15 mouse cellular contexts compared by ENCODE assay signal in genomic region chr3:67284848-67285247, GRCm38 (mm10).
DNase-seq lines count a peak whose midpoint lies in the region; ATAC-seq lines count a peak whose summit lies in the region.
"Had no signal": no experiment of that assay in that cellular context is flagged by ENCODE, and none has a peak within 500 bp of the region (broad histone marks: within the 10 kb centered on the region; RNA-seq: fewer than 3 reads in every experiment).

No protein-coding gene starts in this region.

- H3K27me3 ChIP-seq in lung, embryonic 15.5 days = no peaks in the 10 kb centered on the region
- H3K27me3 ChIP-seq: embryonic facial prominence, embryonic 15.5 days; forebrain, embryonic 15.5 days; Patski had no signal

- ATAC-seq in lung, embryonic 15.5 days (ENCODE audit: borderline replicate concordance, extremely low read depth, low FRiP score, low TSS enrichment) = peak; percentile 52; the same call in 1 of the 2 replicates
- ATAC-seq: forebrain, embryonic 15.5 days; Patski had no signal

- H3K4me3 ChIP-seq in lung, embryonic 15.5 days = no peak overlapping the region
- H3K4me3 ChIP-seq: embryonic facial prominence, embryonic 15.5 days; forebrain, embryonic 15.5 days; gastrocnemius, adult 2 months; myocyte had no signal

- intact Hi-C loops in heart, postnatal 10 days (cut with DNase I) = no loop called here
- intact Hi-C loops in heart, postnatal 36 days (cut with DNase I) = no loop called here

- H3K36me3 ChIP-seq in lung, embryonic 15.5 days = no peaks in the 10 kb centered on the region
- H3K36me3 ChIP-seq: embryonic facial prominence, embryonic 15.5 days; forebrain, embryonic 15.5 days had no signal

- WGBS in lung, embryonic 15.5 days = 34% methylated on average over 4 of the region's 4 CpGs

- no peak overlapping the region for H3K9ac ChIP-seq in lung, embryonic 15.5 days
- H3K9ac ChIP-seq: embryonic facial prominence, embryonic 15.5 days; forebrain, embryonic 15.5 days had no signal

- no peaks in the 10 kb centered on the region for H3K4me1 ChIP-seq in lung, embryonic 15.5 days
- H3K4me1 ChIP-seq: embryonic facial prominence, embryonic 15.5 days had no signal

- peak; percentile 15 for DNase-seq in adrenal gland, postnatal 14 days
- DNase-seq in adrenal gland, postnatal 10 days = no peak
- DNase-seq in heart, postnatal 10 days = peak; percentile 6 to 7
- no peak for DNase-seq in heart, postnatal 36 days
- no peak for DNase-seq in lung, postnatal 14 days
- DNase-seq in adipocyte (ENCODE audit: low spot score) = peak; percentile 16
- DNase-seq in urinary bladder, postnatal 25 days (ENCODE audit: low spot score) = no peak
- DNase-seq: gastrocnemius, adult 2 months; heart, adult 11 months; thymus, postnatal 4 days had no signal

- H3K9me3 ChIP-seq in lung, embryonic 15.5 days = no peaks in the 10 kb centered on the region
- H3K9me3 ChIP-seq: embryonic facial prominence, embryonic 15.5 days; forebrain, embryonic 15.5 days had no signal

- H3K27ac ChIP-seq in lung, embryonic 15.5 days = no peak overlapping the region
- H3K27ac ChIP-seq: embryonic facial prominence, embryonic 15.5 days; forebrain, embryonic 15.5 days; gastrocnemius, adult 2 months had no signal

- H3K4me2 ChIP-seq in lung, embryonic 15.5 days = no peak overlapping the region
- H3K4me2 ChIP-seq: embryonic facial prominence, embryonic 15.5 days; forebrain, embryonic 15.5 days had no signal

Comparison
In these comparisons a context has a peak if more than half of its experiments do, and no peak if none do; other contexts are left out.
1. DNase-seq: peak in adrenal gland, postnatal 14 days (single experiment), heart, postnatal 10 days (2 of 2) and adipocyte (single experiment); none in adrenal gland, postnatal 10 days (single experiment), heart, postnatal 36 days (0 of 2), lung, postnatal 14 days (single experiment) and urinary bladder, postnatal 25 days (single experiment).